Mouse (Mus musculus) embryonic facial prominence, embryonic 10.5 days (tissue): ENCODE data around the gene Noxa1. TPM values are rescaled to one million over a fixed set of nuclear protein-coding genes. Genes with fewer than 3 reads are reported as not detected.

Source experiments
- DNase-seq: peaks from one replicate; pipeline ENCODE4 v3.0.0-alpha.2; 2017; ENCODE audit warnings: low spot score
- H3K27ac ChIP-seq: fragments of 300-500 bp; sonication (generic); replicated peaks from 2 replicates; pipeline ENCODE4 v1.5.1; 2016; ENCODE audit warnings: mild to moderate bottlenecking
- H3K27me3 ChIP-seq: fragments of 300-500 bp; sonication (generic); replicated peaks from 2 replicates; pipeline ENCODE4 v1.6.1; 2016; ENCODE audit warnings: low read depth, mild to moderate bottlenecking; ENCODE audit not compliant: poor library complexity, severe bottlenecking
- H3K36me3 ChIP-seq: fragments of 300-500 bp; sonication (generic); replicated peaks from 2 replicates; pipeline ENCODE4 v1.6.1; 2016; ENCODE audit warnings: mild to moderate bottlenecking, moderate library complexity
- H3K4me1 ChIP-seq: fragments of 300-500 bp; sonication (generic); 2 replicates; pipeline ENCODE4 v1.6.1; 2016
- H3K4me3 ChIP-seq: fragments of 300-500 bp; sonication (generic); 2 replicates; pipeline ENCODE4 v1.5.1; 2016; ENCODE audit warnings: mild to moderate bottlenecking, moderate library complexity
- H3K9me3 ChIP-seq: fragments of 300-500 bp; sonication (generic); 2 replicates; pipeline ENCODE4 v1.6.1; 2016; ENCODE audit warnings: mild to moderate bottlenecking
- WGBS: fragments of 180-500 bp; shearing (Covaris S2); methylation state at CpG from one replicate; pipeline ENCODE4 v1.1.7; 2016; 5-methylcytosine and 5-hydroxymethylcytosine counted together
- polyA plus RNA-seq: library from polyadenylated mRNA; unstranded; fragments of >200 nt; fragmentation: Nextera tagmentation; extraction: Ambion mirVana; gene quantifications from 2 replicates; pipeline ENCODE4 v1.2.1, GENCODE M21; 2016

The Noxa1 gene
- polyA plus RNA-seq, 1 experiment from 2014 or later: 0.24 TPM

- H3K9me3 ChIP-seq: no peaks in the 10 kb centered on the region
- H3K4me3 ChIP-seq: no peak overlapping the region
- WGBS: 89% methylated on average over 2 of the region's 2 CpGs
- no peak for DNase-seq
- peaks cover 14% of the 10 kb centered on the region for H3K27me3 ChIP-seq
- no peaks in the 10 kb centered on the region for H3K4me1 ChIP-seq
- H3K27ac ChIP-seq: no peak overlapping the region
- no peaks in the 10 kb centered on the region for H3K36me3 ChIP-seq
These were observed 7.1 kb downstream of the Noxa1 start for GRCm38 (mm10) chr2:25087842-25088241.

- Histone ChIP-seq H3K27ac (no peak overlapping the region), H3K36me3 (no peaks in the 10 kb centered on the region), H3K4me1 (no peaks in the 10 kb centered on the region), H3K9me3 (no peaks in the 10 kb centered on the region), H3K4me3 (no peak overlapping the region), H3K27me3 (no peaks in the 10 kb centered on the region)
- no peak for DNase-seq
- 88% methylated on average over 5 of the region's 5 CpGs for WGBS
These were observed 9.4 kb downstream of the Noxa1 start for GRCm38 (mm10) chr2:25085571-25085970.

GRCm38 (mm10) chr2:25083697-25084096, 11.3 kb downstream of the Noxa1 start:
- no peak overlapping the region for H3K4me3 ChIP-seq
- WGBS: 75% methylated on average over 4 of the region's 4 CpGs
- DNase-seq: no peak
- no peaks in the 10 kb centered on the region for H3K36me3 ChIP-seq
- H3K27ac ChIP-seq: no peak overlapping the region
- H3K4me1 ChIP-seq: no peaks in the 10 kb centered on the region
- no peaks in the 10 kb centered on the region for H3K9me3 ChIP-seq
- H3K27me3 ChIP-seq: no peaks in the 10 kb centered on the region

- H3K36me3 ChIP-seq: no peaks in the 10 kb centered on the region
- no peak for DNase-seq
- H3K27me3 ChIP-seq: no peaks in the 10 kb centered on the region
- H3K9me3 ChIP-seq: no peaks in the 10 kb centered on the region
- no peak within 1 kb of the TSS for H3K4me3 ChIP-seq
- H3K4me1 ChIP-seq: no peaks in the 10 kb centered on the region
- WGBS: 62% methylated on average over 5 of the region's 5 CpGs
- no peak within 1 kb of the TSS for H3K27ac ChIP-seq
These were observed 14.9 kb downstream of the Noxa1 start, which contains the start of gene Entpd8 for GRCm38 (mm10) chr2:25080076-25080475. Gene Entpd8, plus strand, starts transcription at chr2:25080304.

- Histone ChIP-seq H3K27ac (no peak overlapping the region), H3K27me3 (no peaks in the 10 kb centered on the region), H3K36me3 (no peaks in the 10 kb centered on the region), H3K4me3 (no peak overlapping the region), H3K4me1 (no peaks in the 10 kb centered on the region), H3K9me3 (no peaks in the 10 kb centered on the region)
- WGBS: 74% methylated on average over 1 of the region's 1 CpGs
- no peak for DNase-seq
These were observed 16.0 kb downstream of the Noxa1 start for GRCm38 (mm10) chr2:25078967-25079366.

GRCm38 (mm10) chr2:25075506-25075905, 19.4 kb downstream of the Noxa1 start:
- Histone ChIP-seq H3K36me3 (no peaks in the 10 kb centered on the region), H3K27me3 (no peaks in the 10 kb centered on the region), H3K9me3 (no peaks in the 10 kb centered on the region), H3K4me1 (no peaks in the 10 kb centered on the region), H3K4me3 (no peak overlapping the region), H3K27ac (no peak overlapping the region)
- DNase-seq: no peak
- 74% methylated on average over 4 of the region's 4 CpGs for WGBS

GRCm38 (mm10) chr2:25072398-25072797, 22.6 kb downstream of the Noxa1 start:
- Histone ChIP-seq H3K4me1 (no peaks in the 10 kb centered on the region), H3K27ac (no peak overlapping the region), H3K27me3 (no peaks in the 10 kb centered on the region), H3K4me3 (no peak overlapping the region), H3K36me3 (no peaks in the 10 kb centered on the region), H3K9me3 (no peaks in the 10 kb centered on the region)
- DNase-seq: no peak
- 88% methylated on average over 4 of the region's 4 CpGs for WGBS

- no peak for DNase-seq
- H3K9me3 ChIP-seq: no peaks in the 10 kb centered on the region
- 84% methylated on average over 4 of the region's 4 CpGs for WGBS
- H3K36me3 ChIP-seq: no peaks in the 10 kb centered on the region
- H3K27ac ChIP-seq: no peak overlapping the region
- no peaks in the 10 kb centered on the region for H3K27me3 ChIP-seq
- H3K4me3 ChIP-seq: no peak overlapping the region
- no peaks in the 10 kb centered on the region for H3K4me1 ChIP-seq
These were observed 25.4 kb downstream of the Noxa1 start for GRCm38 (mm10) chr2:25069537-25069936.

- H3K36me3 ChIP-seq: peaks cover 17% of the 10 kb centered on the region
These were observed 28.4 kb downstream of the Noxa1 start for GRCm38 (mm10) chr2:25066552-25066951.

GRCm38 (mm10) chr2:25065537-25065936, 29.4 kb downstream of the Noxa1 start:
- no peaks in the 10 kb centered on the region for H3K4me1 ChIP-seq
- H3K9me3 ChIP-seq: no peaks in the 10 kb centered on the region
- no peaks in the 10 kb centered on the region for H3K27me3 ChIP-seq
- no peak overlapping the region for H3K27ac ChIP-seq
- no peak overlapping the region for H3K4me3 ChIP-seq
- H3K36me3 ChIP-seq: peaks cover 27% of the 10 kb centered on the region
- no peak for DNase-seq

More at GRCm38 (mm10) chr2:25066552-25066951, 28.4 kb downstream of the Noxa1 start:
- Histone ChIP-seq H3K4me1 (no peaks in the 10 kb centered on the region), H3K27me3 (no peaks in the 10 kb centered on the region), H3K27ac (no peak overlapping the region), H3K9me3 (no peaks in the 10 kb centered on the region), H3K4me3 (no peak overlapping the region)
- 77% methylated on average over 4 of the region's 4 CpGs for WGBS
- no peak for DNase-seq

- WGBS: 91% methylated on average over 1 of the region's 1 CpGs
These were observed 30.7 kb downstream of the Noxa1 start for GRCm38 (mm10) chr2:25064285-25064684.

GRCm38 (mm10) chr2:25063523-25063922, 31.4 kb downstream of the Noxa1 start:
- H3K4me3 ChIP-seq: no peak overlapping the region
- 90% methylated on average over 5 of the region's 5 CpGs for WGBS
- DNase-seq: no peak
- peaks cover 47% of the 10 kb centered on the region for H3K36me3 ChIP-seq
- no peaks in the 10 kb centered on the region for H3K27me3 ChIP-seq
- H3K9me3 ChIP-seq: no peaks in the 10 kb centered on the region
- no peak overlapping the region for H3K27ac ChIP-seq
- H3K4me1 ChIP-seq: no peaks in the 10 kb centered on the region

More at GRCm38 (mm10) chr2:25064285-25064684, 30.7 kb downstream of the Noxa1 start:
- Histone ChIP-seq H3K4me3 (no peak overlapping the region), H3K36me3 (peaks cover 40% of the 10 kb centered on the region), H3K27ac (no peak overlapping the region), H3K9me3 (no peaks in the 10 kb centered on the region), H3K27me3 (no peaks in the 10 kb centered on the region), H3K4me1 (no peaks in the 10 kb centered on the region)
- DNase-seq: no peak

- Histone ChIP-seq H3K9me3 (no peaks in the 10 kb centered on the region), H3K4me1 (peaks cover 21% of the 10 kb centered on the region), H3K4me3 (no peak overlapping the region), H3K27me3 (no peaks in the 10 kb centered on the region), H3K27ac (no peak overlapping the region), H3K36me3 (peaks cover 76% of the 10 kb centered on the region)
- WGBS: 93% methylated on average over 7 of the region's 7 CpGs
- DNase-seq: no peak
These were observed 36.0 kb downstream of the Noxa1 start for GRCm38 (mm10) chr2:25058926-25059325.
